8 mouse cellular contexts compared by ENCODE assay signal in the genomic region with DNA sequence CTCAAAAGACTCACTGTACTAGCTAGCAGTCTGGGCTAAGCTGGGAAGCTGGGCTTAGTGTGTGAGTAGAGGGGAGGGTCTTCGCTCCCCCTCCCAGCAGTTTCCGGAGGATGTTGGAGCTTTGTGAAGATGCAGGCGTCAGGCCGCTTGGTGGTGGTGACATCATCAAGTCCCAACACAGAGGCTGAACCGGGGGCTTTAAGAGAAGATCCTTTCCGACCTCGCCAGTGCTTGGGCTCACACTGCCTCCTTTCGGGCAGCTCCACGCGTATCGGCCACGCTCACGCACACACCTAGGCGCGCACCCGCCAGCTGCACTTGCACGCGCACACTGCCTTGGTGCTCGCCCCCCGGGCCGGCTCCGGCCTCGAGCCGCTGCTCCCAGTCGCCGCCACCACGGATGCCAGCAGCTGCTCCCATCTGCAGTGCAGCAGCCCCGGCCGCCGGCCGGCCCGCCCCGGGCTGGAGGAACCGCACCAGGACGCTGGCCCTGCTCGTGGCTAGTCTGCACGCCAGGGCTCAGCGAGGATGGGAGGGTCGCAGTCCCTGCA.
A peak's percentile ranks its signal among the peaks of the same experiment; 100 is the strongest.
DNase-seq lines count a peak whose midpoint lies in the region; ATAC-seq and TF ChIP-seq lines count a peak whose summit lies in the region.

No protein-coding gene starts in this region.

- TF ChIP-seq POLR2A in lung, adult 2 months (IDR thresholded peaks at IDR 0.05; ENCODE audit: borderline replicate concordance, extremely low read depth, low read depth, low read length): no peak
- peak; percentile 54; the same call in 1 of the 2 replicates for TF ChIP-seq POLR2A in olfactory bulb, adult 2 months (IDR thresholded peaks at IDR 0.05; ENCODE audit: insufficient read depth, low read depth, low read length)

- H3K4me3 ChIP-seq in embryonic facial prominence, embryonic 11.5 days (ENCODE audit: low read depth, low read length): peak overlapping the region; percentile 66
- H3K4me3 ChIP-seq in heart, embryonic 13.5 days: peak overlapping the region; percentile 64
- peak overlapping the region; percentile 0 for H3K4me3 ChIP-seq in lung, adult 2 months (replicated peaks; ENCODE audit: extremely low read depth, low read depth, low read length)
- H3K4me3 ChIP-seq in olfactory bulb, adult 2 months (ENCODE audit: insufficient read depth, low read depth, low read length): peak overlapping the region; percentile 72

- peak; percentile 63 for DNase-seq in CD4-positive helper T cell, adult 2 months (ENCODE audit: low read depth, low spot score)
- DNase-seq in adrenal gland, postnatal 10 days: peak; percentile 72
- peak; percentile 89 for DNase-seq in embryonic facial prominence, embryonic 11.5 days (ENCODE audit: low spot score)
- peak; percentile 61 to 80 for DNase-seq in layer of hippocampus, adult 18-20 months (ENCODE audit: low spot score in 2 of 2)
- no peak for DNase-seq in lung, adult 2 months
- DNase-seq in thymus, postnatal 36 days: peak; percentile 71 to 81

- H3K4me1 ChIP-seq in embryonic facial prominence, embryonic 11.5 days (ENCODE audit: control insufficient read depth, insufficient read depth, low read length): peaks cover 9% of the 10 kb centered on the region; the same call in 1 of the 2 replicates
- H3K4me1 ChIP-seq in heart, embryonic 13.5 days: peaks cover 83% of the 10 kb centered on the region
- H3K4me1 ChIP-seq in lung, adult 2 months (ENCODE audit: control insufficient read depth, insufficient read depth, low read length): 0 out of 2 replicates have a peak, but pooled peaks cover 7% of the 10 kb centered on the region
- H3K4me1 ChIP-seq in olfactory bulb, adult 2 months (ENCODE audit: control insufficient read depth, insufficient read depth, low read length): peaks cover 24% of the 10 kb centered on the region

- H3K27ac ChIP-seq in embryonic facial prominence, embryonic 11.5 days (replicated peaks; ENCODE audit: low read depth, low read length): peak overlapping the region; percentile 90
- H3K27ac ChIP-seq in heart, embryonic 13.5 days (replicated peaks): peak overlapping the region; percentile 97
- H3K27ac ChIP-seq in olfactory bulb, adult 2 months (ENCODE audit: insufficient read depth, low read depth, low read length): peak overlapping the region; percentile 83

- peak overlapping the region; percentile 88 for H3K9ac ChIP-seq in embryonic facial prominence, embryonic 11.5 days (replicated peaks; ENCODE audit: low read length)
- peak overlapping the region; percentile 90 for H3K9ac ChIP-seq in heart, embryonic 13.5 days

- no peaks in the 10 kb centered on the region for H3K27me3 ChIP-seq in embryonic facial prominence, embryonic 11.5 days (ENCODE audit: control insufficient read depth, insufficient read depth, low read length)
- no peaks in the 10 kb centered on the region for H3K27me3 ChIP-seq in heart, embryonic 13.5 days (replicated peaks)

- no peaks in the 10 kb centered on the region for H3K9me3 ChIP-seq in embryonic facial prominence, embryonic 11.5 days (replicated peaks; ENCODE audit: control insufficient read depth, low read length)
- H3K9me3 ChIP-seq in heart, embryonic 13.5 days: no peaks in the 10 kb centered on the region

- peak; percentile 81 for ATAC-seq in embryonic facial prominence, embryonic 11.5 days (replicated peaks; ENCODE audit: insufficient number of reproducible peaks, low FRiP score, low TSS enrichment, low read depth)
- ATAC-seq in heart, embryonic 13.5 days (ENCODE audit: extremely low read depth, insufficient number of reproducible peaks, low FRiP score, low TSS enrichment): peak; percentile 62

- no peaks in the 10 kb centered on the region for H3K36me3 ChIP-seq in embryonic facial prominence, embryonic 11.5 days (replicated peaks; ENCODE audit: control insufficient read depth, insufficient read depth, low read depth, low read length)
- H3K36me3 ChIP-seq in heart, embryonic 13.5 days: no peaks in the 10 kb centered on the region

- TF ChIP-seq CTCF in lung, adult 2 months (IDR thresholded peaks at IDR 0.05; ENCODE audit: insufficient read depth, low read length): no peak
- TF ChIP-seq CTCF in olfactory bulb, adult 2 months (IDR thresholded peaks at IDR 0.05; ENCODE audit: insufficient read depth, low read depth, low read length): no peak

- H3K4me2 ChIP-seq in embryonic facial prominence, embryonic 11.5 days (ENCODE audit: low read depth, low read length): peak overlapping the region; percentile 83
- peak overlapping the region; percentile 85 for H3K4me2 ChIP-seq in heart, embryonic 13.5 days

- WGBS in embryonic facial prominence, embryonic 11.5 days: under 1% methylated on average over 39 of the region's 39 CpGs
- WGBS in heart, embryonic 13.5 days: under 1% methylated on average over 39 of the region's 39 CpGs
- WGBS in lung, adult 2 months: 5% methylated on average over 38 of the region's 39 CpGs
- under 1% methylated on average over 39 of the region's 39 CpGs for WGBS in olfactory bulb, adult 2 months

Comparison
In these comparisons a context has a peak if more than half of its experiments do, and no peak if none do; other contexts are left out.
1. H3K4me3 ChIP-seq: peak in every context shown above with its lines; median percentile 72 in olfactory bulb, adult 2 months; 66 in embryonic facial prominence, embryonic 11.5 days; 64 in heart, embryonic 13.5 days; 0 in lung, adult 2 months.